Mouse (Mus musculus) testis, postnatal 14 days (tissue): ENCODE data around the gene Dync1li2.

Experiments
- DNase-seq: peaks from one replicate; pipeline ENCODE4 v3.0.0; 2021; ENCODE audit warnings: low spot score

The Dync1li2 gene

DNA sequence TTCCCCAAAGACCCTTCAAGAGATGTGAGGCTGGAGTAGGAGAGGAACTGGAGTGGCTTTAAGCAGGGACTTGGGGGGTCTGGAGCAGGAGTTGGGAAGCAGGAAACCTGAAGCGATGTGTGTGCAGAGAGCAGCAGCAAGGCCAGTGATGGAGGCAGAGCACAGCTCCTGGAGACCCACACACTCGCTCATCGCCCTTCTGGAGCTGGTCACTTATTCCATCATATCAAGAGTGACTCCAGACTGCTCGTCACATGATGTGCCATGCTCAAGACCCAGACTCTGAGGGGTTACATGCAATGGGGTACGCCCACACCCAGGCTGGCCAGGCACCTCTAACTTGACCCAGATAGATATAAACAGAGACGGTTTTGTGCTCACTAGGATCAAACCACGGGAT is 62.6 kb downstream of the Dync1li2 start:
- no peak for DNase-seq

DNA sequence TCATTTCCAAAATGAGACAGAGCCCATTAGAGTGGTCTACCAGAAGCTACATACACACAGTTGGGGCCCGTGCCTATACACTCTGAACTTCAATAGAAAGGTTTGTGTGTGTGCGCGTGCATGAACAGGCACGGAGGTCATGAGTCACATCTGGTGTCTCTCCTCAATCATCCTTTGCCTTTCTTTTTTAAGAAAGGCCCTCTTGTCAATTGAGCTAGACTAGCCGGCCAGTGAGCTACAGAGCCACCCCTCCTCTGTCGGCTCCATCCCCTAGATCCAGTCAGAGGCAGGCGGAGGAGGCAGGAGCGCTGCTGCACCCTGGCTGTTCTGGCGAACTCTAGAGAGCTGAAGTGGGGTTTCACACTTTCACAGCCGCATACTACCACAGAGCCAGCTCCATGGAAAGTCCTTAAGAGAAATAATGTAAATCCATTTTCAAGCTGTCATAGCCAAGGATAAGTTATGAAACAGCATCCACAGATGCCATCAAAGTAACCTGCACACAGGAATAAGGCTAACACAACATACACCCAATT is 63.5 kb downstream of the Dync1li2 start:
- DNase-seq: no peak

DNA sequence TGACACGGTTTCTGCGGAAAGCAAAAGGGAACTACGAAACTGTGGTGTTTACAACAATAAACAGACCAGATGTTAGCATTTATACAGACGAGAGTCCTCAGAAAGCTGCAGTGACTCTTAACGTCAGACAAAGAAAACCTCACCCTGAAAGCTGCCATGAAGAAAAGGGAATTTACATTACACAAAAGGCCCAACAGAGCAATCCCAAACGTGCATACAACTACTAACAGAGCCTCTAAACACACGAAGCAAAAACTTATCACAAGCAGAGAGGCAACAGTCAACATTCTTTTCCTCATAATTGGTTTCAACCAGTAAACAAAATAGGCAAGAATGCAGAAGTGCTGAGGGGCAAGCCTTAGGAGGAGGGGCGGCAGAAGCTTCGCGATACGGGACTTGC is 66.2 kb downstream of the Dync1li2 start:
- no peak for DNase-seq

DNA sequence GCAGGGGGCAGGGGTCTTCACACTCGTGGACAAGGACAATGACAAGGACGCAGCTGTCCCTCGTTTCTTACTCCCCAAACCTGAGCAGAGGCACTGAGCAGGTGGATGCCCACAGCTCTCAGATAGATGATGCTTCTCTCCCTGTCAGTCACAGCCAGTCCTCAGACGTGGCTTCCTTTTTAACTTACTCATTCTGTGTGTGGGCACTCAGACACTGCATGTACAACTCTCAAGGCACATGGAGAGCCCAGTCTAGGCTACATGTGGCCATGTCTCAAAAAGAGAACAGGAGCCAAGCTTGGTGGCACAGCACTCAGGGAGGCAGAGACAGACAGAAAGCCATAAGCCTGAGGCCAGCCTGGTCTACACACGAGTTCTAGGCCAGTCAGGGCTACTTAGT is 66.9 kb downstream of the Dync1li2 start:
- no peak for DNase-seq

DNA sequence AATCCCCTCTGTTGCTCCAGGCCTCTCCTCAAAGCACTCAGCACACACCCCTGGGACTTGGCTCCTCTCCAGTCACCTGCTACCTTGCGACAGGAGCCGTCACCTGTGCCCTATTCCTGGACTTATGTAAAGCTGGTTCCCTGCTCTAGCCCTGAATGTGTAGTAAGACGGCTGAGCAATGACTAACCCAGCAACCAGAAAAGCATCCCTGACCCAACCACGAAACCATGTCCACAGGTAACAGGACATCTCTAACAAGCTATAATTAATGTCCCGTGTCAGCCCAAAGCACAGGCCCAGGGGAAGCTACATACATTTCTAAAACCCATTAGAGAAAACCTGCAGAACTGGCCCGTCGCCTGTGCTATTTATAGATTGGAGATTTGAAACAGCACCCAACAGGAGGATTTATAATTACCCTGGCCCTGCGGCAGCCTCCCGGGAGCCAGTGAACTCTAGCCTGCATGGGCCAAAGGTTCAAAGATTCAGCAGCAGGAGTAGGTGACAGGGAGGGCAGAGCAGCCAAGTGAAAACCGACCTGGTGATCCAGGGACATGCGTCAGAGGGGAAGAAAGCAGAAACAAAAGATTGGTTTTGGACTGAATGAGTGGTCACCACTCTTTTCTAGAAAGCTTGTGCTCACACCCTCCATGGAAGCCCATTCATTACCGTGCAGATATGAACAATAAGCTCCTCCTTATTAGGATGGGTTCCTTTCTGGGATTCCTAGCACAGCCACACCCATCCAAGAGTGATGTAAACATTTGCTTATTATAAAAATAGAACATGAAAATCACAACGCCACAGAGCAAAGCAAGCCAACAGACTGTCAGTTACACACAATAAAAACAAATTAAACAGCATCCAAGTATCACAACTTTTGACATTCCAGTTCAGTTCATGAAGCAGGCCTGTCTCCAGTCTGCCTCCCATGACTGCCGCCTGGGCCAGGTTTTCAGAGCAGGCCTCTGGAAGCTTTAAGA is 67.7 kb downstream of the Dync1li2 start:
- DNase-seq: no peak

DNA sequence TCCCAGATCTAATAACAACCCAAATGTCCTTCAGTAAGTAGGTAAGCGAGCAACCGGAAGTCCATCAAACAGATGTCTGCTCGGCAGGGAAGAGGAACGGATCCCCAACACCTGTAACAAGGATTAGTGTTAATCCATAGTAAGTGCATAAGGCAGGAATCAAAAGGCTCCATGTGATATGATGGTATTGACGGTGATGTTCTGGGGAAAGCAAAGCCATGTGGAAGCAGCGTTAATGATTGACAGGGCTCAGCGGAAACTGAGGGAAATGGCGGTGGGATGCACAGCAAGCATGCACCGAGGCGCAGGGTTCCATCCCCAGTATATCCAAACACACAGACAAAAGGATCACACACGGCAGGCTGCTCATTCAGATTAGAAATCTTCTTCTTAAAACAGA is 68.6 kb downstream of the Dync1li2 start:
- DNase-seq: no peak

DNA sequence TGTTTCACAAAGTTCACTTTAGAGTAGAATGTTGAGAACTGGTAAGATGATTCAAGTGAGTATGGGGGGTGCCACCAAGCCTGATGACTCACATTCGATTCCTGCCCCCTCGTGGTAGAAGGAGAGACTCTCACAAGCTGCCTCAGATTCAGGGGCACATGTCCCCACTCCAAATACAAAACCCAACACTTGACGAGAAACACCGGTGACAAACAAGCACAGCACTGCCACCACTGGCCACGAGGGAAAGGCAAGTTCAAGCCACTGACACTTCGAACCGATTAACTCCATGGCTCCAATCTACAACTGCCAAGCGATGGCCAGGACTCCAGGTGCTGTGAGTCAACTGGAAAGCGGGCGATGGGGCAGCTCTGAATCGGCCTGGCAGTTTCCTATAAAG is 69.1 kb downstream of the Dync1li2 start:
- DNase-seq: no peak

DNA sequence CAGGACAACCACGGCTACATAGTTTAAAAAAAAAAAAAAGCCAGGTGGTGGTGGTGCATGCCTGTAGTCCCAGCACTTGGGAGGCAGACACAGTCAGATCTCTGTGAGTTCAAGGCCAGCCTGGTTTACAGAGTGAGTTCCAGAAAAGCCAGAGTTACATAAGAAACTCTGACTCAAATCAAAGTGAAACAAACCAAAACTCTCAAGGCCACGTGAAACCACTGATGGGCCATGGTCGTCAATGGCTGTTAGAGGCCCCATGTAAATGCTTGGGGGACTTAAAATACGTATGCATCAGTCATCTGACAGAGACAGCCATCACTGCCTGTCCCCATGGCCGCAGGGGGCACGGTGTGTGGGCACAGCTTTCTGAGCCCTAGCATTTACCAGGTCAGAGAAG is 71.7 kb downstream of the Dync1li2 start:
- DNase-seq: no peak

DNA sequence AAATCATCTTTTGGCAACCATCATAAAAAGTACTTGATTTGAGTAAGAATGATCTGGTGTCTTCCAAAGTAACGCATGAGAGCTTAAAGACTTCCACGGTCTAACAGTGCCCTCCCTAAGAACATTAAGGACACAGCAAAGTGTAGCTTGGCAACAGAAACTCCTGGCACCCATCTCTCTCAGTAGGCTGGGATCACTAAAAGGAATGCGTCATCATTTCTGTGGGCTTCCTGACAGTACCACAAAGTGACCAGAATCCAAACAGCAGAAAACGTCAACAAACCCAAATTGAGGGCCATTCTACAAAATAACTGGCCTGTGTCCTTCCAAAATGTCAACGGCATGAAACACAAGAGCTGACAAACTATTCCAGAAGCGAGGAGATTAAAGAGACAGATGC is 72.8 kb downstream of the Dync1li2 start:
- no peak for DNase-seq

DNA sequence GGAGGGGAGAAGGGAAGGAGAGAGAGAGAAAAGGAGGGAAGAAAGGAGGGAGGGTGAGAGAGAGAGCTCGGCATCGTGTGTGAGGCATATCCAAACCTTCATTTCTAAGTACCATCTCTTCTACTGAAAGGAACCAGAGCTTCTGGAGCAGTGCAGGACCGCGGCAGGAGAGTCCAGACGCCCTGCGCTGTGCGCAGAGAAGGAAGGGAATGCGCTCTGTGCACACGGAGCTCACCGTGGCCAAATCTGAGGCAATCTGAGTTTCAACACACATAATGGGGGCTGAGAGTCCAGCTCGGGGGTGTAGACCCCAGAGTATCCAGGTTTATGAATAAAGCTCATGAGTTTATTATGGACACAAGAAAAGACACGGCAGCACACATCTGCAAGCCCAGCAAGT is 73.3 kb downstream of the Dync1li2 start:
- DNase-seq: no peak
